Mouse (Mus musculus) kidney, postnatal 25 days (tissue): Measurements from ENCODE around the gene Wwp2.

Experiments used
- DNase-seq, 2 experiments: peaks; one replicate each; pipeline ENCODE4 v3.0.0; 2021; ENCODE audit warnings: mixed read lengths in 2 of 2

Gene Wwp2

DNA sequence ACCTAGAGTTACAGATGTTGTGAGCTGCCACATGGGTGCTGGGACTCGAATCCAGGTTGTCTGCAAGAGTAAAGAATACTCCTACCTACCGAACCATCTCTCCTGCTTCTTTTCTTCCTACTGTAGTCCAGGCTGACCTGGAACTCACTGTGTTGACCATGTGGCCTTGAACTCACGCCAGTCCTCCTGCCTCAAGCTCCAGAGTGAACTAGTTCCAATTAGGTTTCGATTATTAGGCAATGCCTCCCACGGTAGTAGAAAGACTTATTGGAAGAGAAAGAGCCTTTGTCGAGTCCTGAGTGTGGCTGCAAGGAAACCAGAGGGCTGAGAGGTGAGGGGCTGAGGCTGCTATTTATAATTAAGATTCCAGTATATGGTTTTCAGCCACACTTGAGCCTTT lies 42.6 kb downstream of the Wwp2 start:
- no peak for DNase-seq

DNA sequence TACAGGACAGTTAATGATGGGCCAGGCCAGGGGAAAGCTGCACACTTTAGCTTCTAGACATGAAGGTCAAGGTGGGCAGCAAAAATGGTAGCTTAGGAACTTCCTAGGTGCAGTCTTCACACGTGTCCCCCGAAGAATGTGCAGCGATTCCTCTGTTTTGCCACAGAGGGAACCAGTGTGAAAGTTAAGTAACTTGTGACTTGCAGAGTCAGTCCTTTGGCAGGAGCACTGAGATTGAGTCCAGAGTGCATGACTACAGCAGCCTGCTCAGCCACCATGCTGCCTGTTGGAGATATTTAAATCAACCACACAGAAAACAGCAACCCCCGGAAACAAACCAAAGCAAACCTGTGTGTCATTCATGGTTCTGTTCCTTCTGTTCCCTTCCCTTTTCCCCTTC lies 44.3 kb downstream of the Wwp2 start:
- DNase-seq = no peak

DNA sequence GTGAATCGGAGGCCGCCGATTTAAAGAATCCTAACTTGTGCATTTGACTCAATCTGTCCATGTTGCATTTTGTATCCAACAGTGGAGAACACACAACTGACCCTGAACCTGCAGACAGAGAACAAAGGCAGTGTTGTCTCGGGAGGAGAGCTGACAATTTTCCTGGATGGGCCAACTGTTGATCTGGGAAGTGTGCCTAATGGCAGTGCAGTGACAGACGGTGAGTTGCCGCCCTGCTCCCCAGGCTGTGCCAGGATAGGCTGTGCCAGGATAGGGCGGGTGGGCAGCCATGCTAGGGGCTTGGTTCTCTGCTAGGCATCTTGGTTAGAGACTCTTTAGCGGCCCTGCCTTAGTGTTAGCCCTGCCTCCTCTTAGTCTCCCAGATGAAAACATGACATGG lies 47.1 kb downstream of the Wwp2 start:
- no peak for DNase-seq

DNA sequence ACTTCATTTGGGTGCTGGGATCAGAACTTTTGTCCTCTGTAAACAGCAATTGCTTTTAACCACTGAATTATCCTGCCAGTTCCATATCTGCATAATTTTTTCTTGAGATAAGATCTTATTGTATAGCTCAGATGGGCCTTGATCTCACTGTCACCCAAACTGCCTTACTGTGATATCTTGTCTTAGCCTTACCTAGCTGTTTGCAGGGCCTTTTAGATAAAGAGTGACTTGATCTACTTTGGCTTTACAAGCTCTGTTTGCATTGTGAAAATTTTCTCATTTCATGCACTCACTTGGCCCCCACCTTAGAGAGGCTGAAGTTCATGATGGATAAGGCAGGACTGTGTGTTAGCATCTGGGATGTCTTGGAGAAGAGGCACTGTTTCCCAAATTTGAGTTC lies 48.8 kb downstream of the Wwp2 start:
- DNase-seq = no peak

DNA sequence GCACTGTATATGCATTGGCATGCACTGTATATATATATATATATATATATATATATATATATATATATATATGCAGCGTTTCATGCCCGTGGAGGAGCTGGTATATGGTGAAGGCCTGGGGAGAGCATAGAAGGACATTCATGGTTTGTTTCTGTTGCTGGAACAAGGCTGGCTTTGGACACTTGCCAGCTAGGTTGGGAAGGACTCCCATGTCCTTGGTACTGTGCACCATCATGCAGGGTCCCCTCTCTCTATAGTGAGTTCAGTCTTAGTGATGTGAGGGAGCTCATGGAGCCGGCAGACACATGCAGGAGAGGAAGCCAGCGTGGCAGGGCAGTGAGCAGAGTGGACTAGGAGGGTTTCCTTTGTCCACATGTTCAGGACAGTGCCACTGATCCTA lies 52.4 kb downstream of the Wwp2 start:
- peak in 1 of 2 experiments; percentile 8 for DNase-seq

DNA sequence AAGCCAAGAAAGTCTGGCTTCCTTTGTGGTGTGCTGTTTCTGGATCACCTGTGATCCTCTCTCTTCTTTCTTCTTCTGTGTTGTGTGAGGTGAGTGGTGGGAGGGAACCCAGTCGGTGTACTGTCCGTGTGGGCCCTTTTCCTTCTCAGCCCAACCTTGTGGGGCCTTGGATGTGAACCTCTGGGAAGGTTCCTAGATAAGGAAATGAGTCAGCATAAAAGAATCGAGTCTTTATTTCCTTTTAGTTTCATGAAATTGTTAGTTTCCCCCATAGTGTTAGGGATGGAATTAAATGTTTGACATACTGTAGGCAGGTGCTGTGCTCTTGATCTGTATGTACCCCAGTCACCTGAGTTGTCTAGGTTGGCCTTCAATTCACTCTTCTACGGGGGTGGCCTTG lies 52.9 kb downstream of the Wwp2 start:
- no peak for DNase-seq

DNA sequence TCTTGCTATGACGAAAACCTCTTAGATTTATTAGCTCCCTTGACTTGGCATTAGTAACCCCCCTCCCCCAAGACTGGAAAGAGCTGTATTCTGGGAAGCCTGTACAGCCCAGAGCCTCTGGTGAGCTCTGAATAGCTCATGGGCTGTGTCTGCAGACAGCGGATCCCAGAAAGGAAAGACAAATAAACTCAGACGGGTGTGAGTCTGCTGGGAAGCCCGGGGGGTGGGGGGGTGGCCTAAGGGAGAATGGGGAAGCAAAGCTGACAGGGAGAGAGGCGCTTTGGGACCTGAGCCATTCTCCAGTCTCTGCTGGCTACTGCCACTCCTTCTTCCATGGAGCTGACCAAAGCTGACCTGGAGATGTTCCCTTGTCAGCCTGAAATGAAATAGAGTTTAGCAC lies 53.8 kb downstream of the Wwp2 start:
- DNase-seq = peak in 1 of 2 experiments; percentile 43

DNA sequence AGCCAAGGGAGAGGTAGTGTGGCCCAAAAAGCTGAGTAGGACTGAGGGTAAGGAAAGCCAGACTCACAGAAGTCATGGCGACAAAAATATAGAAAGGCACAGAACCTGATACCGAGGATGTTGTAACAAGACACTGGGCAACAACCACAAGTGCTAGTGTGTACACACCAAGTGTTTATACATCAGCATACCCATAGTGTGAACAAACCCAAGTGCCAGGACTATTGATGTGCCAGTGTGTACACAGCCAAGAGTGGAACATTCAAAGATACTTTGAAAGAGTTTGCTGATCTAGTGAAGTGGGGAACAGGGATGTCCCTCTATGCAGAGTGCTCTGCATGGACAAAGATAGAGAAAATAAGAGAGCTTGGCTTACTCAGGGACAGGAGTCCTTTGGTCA lies 54.5 kb downstream of the Wwp2 start:
- DNase-seq = no peak

DNA sequence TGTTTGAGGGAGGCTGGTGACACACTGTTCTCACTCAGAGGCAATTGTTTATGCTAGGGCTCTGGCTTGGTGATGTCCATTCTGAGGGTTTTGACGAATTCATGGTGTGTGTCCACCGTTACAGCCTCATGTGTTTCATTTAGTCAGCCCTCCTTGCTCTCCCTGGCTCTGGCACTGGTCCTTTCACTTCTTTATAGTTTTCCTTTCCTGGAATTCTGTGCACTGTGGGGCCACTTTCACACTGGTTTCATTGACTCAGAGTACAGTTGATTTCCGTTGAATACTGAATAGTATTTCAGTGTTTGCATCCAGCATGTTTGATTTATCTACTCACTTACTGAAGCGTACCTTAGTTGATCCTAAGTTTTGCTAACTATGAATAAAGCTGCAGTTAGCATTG lies 55.0 kb downstream of the Wwp2 start:
- no peak for DNase-seq

DNA sequence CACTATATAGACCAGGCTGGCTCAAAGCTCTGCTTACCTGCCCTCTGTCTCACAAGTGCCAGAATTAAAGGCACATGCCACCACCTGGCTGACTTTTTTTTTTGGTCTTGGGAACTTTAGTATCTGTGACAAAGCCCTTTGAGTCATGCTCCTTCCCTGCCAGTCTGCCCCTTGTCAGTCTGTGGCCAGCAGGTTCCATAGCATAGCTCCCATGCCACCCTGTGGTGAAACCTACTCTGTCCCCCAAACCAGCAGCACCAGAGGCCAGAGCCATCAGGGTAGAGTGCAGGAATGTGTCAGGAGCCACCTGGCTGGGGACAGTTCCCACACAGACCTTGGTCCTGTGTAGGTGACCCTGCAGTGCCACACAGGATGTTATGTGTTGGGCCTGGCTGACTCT lies 55.7 kb downstream of the Wwp2 start:
- DNase-seq = no peak

DNA sequence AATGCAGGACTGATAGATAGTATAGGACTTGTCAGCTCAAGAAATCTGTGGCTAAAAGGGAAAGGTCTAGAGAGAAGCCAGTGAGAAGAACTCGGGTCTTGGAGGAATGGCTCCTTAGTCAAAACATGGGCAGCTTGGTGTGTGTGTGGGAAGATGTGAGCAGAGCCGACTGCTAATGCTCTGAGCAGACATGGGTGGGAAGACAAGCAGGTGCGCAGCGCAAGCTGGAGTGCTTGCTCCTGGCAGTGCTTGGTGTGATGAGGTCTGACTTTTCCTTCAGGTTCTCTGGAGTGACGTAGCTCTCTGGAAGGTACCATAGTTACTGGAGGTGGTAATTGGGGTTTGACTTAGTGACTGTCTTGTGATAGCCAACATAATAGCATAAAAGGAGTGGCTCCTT lies 56.6 kb downstream of the Wwp2 start:
- no peak for DNase-seq

DNA sequence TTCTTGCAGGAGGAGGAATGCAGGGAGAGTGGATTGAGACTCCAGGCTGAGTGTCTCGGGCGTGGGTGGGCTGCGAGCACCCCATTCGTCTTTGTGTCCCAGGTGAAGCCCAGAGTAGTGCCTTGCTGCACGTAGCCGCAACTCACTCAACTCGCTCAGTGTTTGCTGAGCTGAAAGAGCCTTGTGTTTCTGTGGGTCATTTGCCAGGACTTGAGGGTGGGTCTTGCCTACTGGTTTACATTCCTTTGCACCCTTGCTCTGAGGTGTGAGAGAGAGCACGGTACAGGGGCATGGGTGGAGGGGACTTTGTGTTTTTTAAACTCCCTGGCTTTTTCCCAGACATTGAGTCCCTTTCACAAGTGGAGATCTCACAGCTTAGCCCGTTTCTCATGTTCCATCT lies 59.3 kb downstream of the Wwp2 start:
- no peak for DNase-seq

DNA sequence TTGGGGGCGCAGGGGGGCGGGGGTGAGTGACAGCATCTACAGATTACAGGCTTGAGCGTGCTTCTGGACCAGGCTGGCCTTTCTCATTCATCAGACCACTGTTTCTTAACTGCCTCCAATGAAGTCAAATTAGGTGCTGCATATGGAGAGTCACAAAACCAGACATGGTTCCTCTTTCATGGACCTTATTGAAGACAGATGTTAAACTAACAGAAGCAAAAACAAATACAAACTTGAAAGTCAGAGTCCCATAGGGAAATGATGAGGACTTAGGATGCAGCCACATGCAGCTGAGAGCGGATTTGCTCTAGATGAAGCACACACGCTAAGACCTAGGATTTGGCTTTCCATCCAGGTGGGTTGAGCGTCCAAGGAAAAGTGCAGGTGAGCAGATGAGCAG lies 61.5 kb downstream of the Wwp2 start:
- no peak for DNase-seq

DNA sequence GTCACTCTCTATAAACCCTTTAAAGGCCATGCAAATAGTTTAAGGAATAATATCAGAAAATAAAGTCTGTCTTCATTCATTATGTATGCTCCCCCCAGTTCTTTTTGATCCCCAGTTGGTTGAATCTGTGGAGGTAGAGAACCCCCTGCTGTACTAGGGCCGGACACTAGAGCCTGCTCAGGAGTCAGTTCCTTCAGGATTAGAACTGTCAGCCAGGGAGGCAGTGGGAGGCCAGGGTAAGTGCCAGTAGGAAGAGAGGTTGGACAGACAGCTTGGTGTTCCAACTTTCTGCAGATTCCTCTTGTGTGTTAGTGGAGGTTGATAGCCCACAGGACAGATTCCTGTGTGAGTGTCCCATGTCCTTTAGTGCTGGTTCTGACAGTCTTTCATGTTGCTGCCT lies 62.2 kb downstream of the Wwp2 start:
- DNase-seq = no peak

DNA sequence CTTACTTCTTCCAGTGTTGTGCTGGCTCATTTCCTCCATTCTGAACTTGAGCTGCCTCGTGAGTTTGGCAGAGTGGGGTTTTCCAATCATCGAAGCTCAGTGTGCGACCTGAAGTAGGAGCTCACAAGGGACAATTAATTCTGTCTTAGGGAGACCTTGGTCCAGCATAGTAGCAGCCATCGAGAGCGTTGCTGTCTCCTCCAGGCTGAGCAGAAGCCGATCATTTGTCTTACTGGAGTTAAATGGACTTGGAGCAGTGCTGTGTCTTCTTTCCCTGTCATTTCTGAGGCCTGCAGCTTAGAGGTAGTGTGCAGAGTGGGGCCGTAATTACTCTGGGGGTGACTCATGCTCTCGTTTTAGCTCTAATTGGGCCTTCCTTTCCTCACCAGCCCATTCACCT lies 62.6 kb downstream of the Wwp2 start:
- DNase-seq = no peak

DNA sequence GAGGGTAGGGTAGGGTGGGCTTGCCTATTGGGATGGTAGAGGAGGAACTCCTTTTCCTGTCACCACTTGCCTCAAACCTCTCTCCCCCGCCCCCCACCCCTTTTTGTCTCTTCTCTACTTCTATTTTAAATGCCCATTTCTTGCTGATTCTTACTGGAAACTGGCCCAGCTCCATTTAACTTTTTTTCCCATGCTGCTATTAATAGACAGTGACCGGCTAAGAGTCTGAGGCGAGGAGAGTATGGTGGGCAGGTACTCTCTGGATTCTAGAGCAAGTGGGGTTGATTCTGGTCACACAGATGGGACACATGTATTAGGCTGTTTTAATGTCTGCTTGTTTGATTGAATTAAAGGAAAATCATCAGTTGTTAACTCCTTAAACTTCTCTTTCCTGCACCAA lies 63.4 kb downstream of the Wwp2 start:
- DNase-seq = no peak

DNA sequence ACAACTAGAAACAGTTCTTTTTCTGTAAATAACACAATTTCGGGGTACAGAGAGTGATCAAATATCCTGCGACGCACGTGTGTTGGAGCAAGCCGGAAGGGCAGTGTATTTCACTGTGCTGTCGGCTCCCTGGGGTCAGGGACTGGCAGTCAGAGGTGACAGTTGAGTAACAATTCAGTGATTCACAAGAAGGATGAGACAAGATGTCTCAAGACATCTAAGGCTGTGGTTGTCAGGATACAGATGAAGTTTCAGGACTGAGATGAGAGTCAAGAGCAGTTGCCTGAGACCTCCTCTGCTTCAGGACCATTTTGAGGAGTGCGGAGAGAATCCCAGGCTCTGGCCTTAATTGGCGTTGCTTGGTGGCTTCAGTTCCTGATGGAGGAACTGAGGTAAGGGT lies 66.2 kb downstream of the Wwp2 start:
- DNase-seq = no peak

DNA sequence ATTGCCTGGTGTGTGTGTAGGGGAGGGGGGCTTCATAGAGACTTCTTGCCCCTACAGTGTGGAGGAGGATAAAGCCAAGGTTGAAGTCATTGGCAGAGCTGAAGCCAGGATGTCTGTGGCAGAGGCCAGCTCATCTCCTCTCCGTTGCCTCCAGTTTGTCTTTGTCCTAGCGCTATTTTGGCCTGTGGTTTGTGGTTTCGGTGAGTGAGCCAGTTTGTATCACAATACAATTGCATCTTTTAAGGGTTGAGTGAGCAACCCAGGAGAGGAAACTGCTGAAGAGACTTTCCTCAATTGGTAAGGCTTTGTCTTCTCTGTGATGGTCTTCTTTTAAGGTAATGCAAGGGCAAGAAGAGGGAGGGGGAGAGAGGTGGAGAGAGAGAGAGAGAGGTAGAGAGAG lies 66.8 kb downstream of the Wwp2 start:
- DNase-seq = no peak

DNA sequence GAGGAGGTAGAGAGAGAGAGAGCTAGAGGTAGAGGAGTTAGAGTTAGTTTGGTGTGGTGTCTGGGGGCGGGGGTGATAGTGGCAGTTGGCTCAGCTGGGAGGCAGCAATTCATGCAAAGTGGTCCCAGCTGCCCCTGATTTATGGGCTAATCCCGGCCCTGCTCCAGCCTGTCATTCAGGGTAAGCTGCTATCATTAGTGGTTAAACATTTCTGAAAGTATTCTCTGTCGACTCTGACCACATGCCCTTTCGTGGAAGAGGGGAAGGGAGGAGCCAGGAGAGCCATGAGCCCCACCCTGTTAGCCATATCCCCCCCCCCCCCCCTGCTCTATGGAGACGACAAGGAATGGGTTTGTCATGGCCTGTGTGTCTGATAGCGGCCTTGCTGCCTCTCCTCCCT lies 67.2 kb downstream of the Wwp2 start:
- peak in 1 of 2 experiments; percentile 48 for DNase-seq

DNA sequence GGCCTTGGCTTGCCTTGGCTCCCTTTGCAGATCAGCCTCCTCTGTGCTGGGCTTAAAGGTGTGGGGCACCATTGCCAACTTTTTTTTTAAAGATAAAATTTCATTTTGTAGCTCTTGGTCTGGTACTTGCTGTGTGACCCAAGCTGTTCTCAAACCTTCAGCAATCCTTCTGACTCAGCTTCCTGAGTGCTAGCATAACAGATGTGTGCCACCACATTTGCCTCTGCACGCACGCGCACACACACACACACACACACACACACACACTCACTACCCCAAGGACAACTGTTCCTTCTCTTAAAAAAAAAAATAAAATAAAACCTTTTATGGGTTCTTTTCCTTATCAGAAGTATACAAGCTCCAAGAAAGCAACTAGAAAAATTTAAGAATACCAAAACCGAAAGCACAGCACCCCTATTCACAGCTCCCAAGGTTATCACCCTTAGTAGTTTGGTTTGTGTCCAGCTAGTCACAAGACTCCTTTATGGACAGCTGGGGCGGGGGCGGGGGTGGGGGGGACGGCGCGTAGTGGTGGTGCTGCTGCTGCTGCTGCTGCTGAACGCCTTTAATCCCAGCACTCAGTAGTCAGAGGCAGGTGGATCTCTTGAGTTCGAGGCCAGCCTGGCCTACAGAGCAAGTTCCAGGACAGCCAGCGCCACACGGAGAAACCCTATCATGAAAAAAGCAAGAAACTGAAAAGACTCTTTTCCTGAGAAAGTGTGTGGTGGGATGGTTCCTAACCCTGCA lies 68.2 kb downstream of the Wwp2 start:
- no peak for DNase-seq

DNA sequence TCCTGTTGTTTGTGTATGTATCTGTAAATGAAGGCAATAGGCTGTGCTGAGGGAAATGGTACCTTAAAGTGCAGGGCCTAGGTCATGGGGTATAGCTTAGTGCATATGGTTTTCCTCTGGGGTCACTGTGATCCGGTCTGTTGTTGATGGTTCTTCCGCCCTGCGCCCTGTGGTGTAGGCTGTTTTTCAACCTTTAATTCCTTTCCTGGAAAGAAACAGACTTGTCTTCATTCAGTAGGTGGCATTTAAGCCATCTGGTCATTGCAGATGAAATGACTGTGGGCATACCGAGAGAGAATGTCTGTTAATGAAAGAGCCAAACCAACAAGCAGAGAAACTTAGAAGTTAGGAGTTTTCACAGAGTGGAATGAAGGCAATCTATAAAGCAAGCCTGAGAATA lies 69.1 kb downstream of the Wwp2 start:
- DNase-seq = no peak

DNA sequence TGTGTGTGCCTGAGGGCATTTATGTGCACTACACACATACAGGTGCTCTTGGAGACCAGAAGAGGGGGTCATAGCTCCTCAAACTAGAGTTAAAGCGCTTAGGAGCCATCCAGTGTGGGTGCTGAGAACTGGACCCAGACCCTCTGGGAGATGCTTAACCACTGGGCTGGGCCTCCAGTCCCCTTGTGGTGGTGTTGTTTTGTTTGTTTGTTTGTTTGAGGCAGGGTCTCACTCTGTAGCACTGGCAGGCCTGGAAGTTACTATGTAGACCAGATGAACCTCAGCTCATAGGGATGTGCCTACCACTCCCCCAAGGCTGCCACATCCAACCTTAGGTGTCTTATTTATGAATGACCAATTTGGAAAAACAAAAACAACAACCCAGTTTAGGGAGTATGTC lies 70.9 kb downstream of the Wwp2 start:
- DNase-seq = no peak

DNA sequence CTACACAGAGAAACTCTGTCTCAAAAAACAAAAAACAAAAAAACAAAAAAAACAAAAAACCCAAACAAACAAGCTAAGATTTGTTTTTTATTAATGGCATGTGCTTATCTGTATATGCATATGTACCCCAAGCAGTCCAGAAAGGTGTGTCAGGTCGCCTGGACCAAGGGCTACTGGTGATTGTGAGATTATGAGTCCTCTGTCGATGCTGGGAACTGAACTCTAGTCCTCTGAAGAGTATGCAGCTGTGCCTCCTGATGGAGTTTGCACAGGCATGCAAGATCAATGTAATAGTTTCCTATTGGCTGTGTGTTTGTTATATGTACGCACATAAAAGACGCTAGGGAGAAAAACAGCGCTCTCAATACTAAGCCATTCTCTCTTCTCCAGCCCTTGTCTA lies 74.0 kb downstream of the Wwp2 start:
- DNase-seq = no peak

DNA sequence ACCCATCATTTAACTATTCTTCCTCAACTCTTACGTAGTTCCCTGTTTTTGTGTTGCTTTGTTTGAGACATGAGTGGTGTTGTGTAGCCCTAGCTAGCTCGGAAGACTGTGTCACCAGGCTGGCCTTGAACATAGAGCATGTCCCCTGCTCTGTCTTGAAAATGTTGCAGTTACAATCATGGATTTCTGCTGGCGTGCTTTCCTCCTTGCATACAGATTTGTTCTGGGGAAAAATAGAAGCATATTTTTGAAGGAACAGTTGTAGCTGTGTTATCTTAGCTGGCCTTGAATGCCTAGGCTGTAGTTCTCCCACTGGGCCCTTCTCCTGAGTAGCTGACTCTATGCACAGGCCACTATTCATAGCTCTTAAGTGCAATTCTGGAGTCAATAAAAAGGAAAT lies 74.6 kb downstream of the Wwp2 start:
- DNase-seq = no peak

DNA sequence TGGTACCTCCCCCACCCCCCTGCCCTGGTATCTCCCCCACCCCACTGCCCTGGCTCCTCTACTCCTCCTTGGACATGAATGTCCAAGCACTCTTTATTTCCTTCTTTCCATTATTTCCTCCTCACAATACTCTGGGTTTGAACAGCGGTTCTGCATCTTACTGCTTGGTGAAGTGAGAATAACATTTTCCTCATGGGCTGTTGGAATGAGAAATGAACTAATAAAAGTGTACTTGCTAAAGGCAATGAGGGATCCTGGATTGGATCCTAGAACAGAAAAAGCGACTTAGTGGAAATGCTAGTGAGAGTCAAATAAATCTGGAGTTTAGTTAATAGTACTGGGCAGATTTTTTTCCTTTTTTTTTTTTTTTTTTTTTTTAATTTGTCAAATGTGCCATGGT lies 77.1 kb downstream of the Wwp2 start:
- DNase-seq = no peak
